In genomic region chr17:4333091-4333490, GRCm38 (mm10) we compare ENCODE assay signal across 24 mouse cellular contexts.
A peak's percentile ranks its signal among the peaks of the same experiment; 100 is the strongest.
DNase-seq lines count a peak whose midpoint lies in the region; ATAC-seq and TF ChIP-seq lines count a peak whose summit lies in the region.
"Had no signal": no experiment of that assay in that cellular context is flagged by ENCODE, and none has a peak within 500 bp of the region (broad histone marks: within the 10 kb centered on the region; RNA-seq: fewer than 3 reads in every experiment).

No protein-coding gene starts in this region.

- no peak for TF ChIP-seq CTCF in MEL (IDR thresholded peaks at IDR 0.05 in 2 of 3, conservative IDR thresholded peaks at IDR 0.05 in 1 of 3; ENCODE audit: control insufficient read depth in 1 of 3, insufficient read depth in 1 of 3, low read depth in 2 of 3, low read length in 3 of 3, poor library complexity in 1 of 3, severe bottlenecking in 1 of 3)
- no peak for TF ChIP-seq CTCF in intestine, postnatal 0 days (IDR thresholded peaks at IDR 0.05; ENCODE audit: low read depth)

- no peak for TF ChIP-seq POLR2A in MEL (IDR thresholded peaks at IDR 0.05; ENCODE audit: control insufficient read depth in 1 of 2, insufficient read depth in 1 of 2, low read depth in 1 of 2, low read length in 2 of 2, poor library complexity in 1 of 2)

- H3K4me1 ChIP-seq in MEL (ENCODE audit: control insufficient read depth in 1 of 2, insufficient read depth in 2 of 2, low read length in 2 of 2): no peaks in the 10 kb centered on the region
- H3K4me1 ChIP-seq in intestine, postnatal 0 days (replicated peaks; ENCODE audit: control insufficient read depth, insufficient read depth, low read length): no peaks in the 10 kb centered on the region

- peak; percentile 55 for ATAC-seq in megakaryocyte progenitor cell, adult 5-6 weeks (replicated peaks; ENCODE audit: poor library complexity)
- ATAC-seq in megakaryocyte-erythroid progenitor cell, adult 5-6 weeks (replicated peaks; ENCODE audit: low FRiP score, low TSS enrichment, poor library complexity, severe bottlenecking): peak; percentile 71
- no peak for ATAC-seq in intestine, postnatal 0 days
- ATAC-seq: activated CD4-positive, CD25-positive, alpha-beta regulatory T cell, adult 4 months; CD4-positive, CD25-positive, alpha-beta regulatory T cell, adult 4 months; Patski had no signal

- H3K36me3 ChIP-seq in MEL (ENCODE audit: control insufficient read depth in 1 of 2, insufficient read depth in 2 of 2, low read length in 2 of 2): no peaks in the 10 kb centered on the region
- H3K36me3 ChIP-seq in intestine, postnatal 0 days (ENCODE audit: control insufficient read depth, insufficient read depth): no peaks in the 10 kb centered on the region
- H3K36me3 ChIP-seq: G1E had no signal

- no peak for TF ChIP-seq RAD21 in MEL (IDR thresholded peaks at IDR 0.05; ENCODE audit: low read depth, low read length)

- TF ChIP-seq EP300 in MEL (IDR thresholded peaks at IDR 0.05; ENCODE audit: low read depth in 1 of 2, low read length in 2 of 2): no peak

- 92% methylated on average over 4 of the region's 4 CpGs for WGBS in intestine, postnatal 0 days

- H3K9ac ChIP-seq in MEL (ENCODE audit: control insufficient read depth, low read depth, low read length, poor library complexity, severe bottlenecking): no peak overlapping the region
- H3K9ac ChIP-seq in intestine, postnatal 0 days (ENCODE audit: low read depth, low read length): no peak overlapping the region

- H3K4me2 ChIP-seq in intestine, postnatal 0 days (replicated peaks; ENCODE audit: low read depth): no peak overlapping the region

- peak; percentile 8 for DNase-seq in MEL (ENCODE audit: low read depth, low spot score)
- peak; percentile 0 for DNase-seq in c-Kit-positive CD71-positive TER-119-positive erythroid progenitor cells, embryonic 14.5 days (ENCODE audit: low spot score)
- no peak for DNase-seq in retina, embryonic 14.5 days (ENCODE audit: low spot score)
- DNase-seq in cerebellum, adult 8-10 months: no peak
- no peak for DNase-seq in layer of hippocampus, adult 9-11 months
- DNase-seq: adrenal gland, adult 2 months; adrenal gland, adult 8-10 months; adrenal gland, postnatal 10 days; adrenal gland, postnatal 14 days; adrenal gland, postnatal 25 days; adrenal gland, postnatal 36 days; B cell, adult 2 months; cerebellum, adult 11 months; cerebellum, adult 11-12 months; cerebellum, adult 18-20 months; cerebellum, adult 2 months had no signal

- H3K27me3 ChIP-seq in MEL (ENCODE audit: control insufficient read depth in 1 of 2, insufficient read depth in 2 of 2, low read length in 2 of 2): no peaks in the 10 kb centered on the region
- H3K27me3 ChIP-seq in intestine, postnatal 0 days (replicated peaks; ENCODE audit: control insufficient read depth, insufficient read depth, low read length): no peaks in the 10 kb centered on the region
- H3K27me3 ChIP-seq: CH12.LX, Patski had no signal

- no peaks in the 10 kb centered on the region for H3K9me3 ChIP-seq in MEL (replicated peaks; ENCODE audit: insufficient read depth, low read length)
- no peaks in the 10 kb centered on the region for H3K9me3 ChIP-seq in intestine, postnatal 0 days (ENCODE audit: control insufficient read depth)
- H3K9me3 ChIP-seq: G1E had no signal

- H3K4me3 ChIP-seq in MEL (ENCODE audit: control insufficient read depth in 1 of 2, insufficient read depth in 1 of 2, low read depth in 2 of 2, low read length in 2 of 2): no peak overlapping the region
- no peak overlapping the region for H3K4me3 ChIP-seq in intestine, postnatal 0 days (ENCODE audit: low read depth, low read length)

- no peak overlapping the region for H3K27ac ChIP-seq in MEL (ENCODE audit: control insufficient read depth, low read depth, low read length)
- no peak overlapping the region for H3K27ac ChIP-seq in intestine, postnatal 0 days (ENCODE audit: low read depth, low read length)

- H3K79me2 ChIP-seq in MEL (ENCODE audit: control insufficient read depth, insufficient read depth, low read length, poor library complexity): no peaks in the 10 kb centered on the region

TF ChIP-seq in MEL, 35 proteins besides CTCF, POLR2A, EP300 and RAD21:
- no peak for TF ChIP-seq MEF2A (IDR thresholded peaks at IDR 0.05; ENCODE audit: extremely low read depth, insufficient replicate concordance, low read depth, low read length, poor library complexity, severe bottlenecking)
- no peak for TF ChIP-seq ZMIZ1 (IDR thresholded peaks at IDR 0.05; ENCODE audit: low read depth, low read length)
- no peak for TF ChIP-seq POLR2AphosphoS5 (IDR thresholded peaks at IDR 0.05; ENCODE audit: borderline replicate concordance, low read depth, low read length)
- TF ChIP-seq MYC (IDR thresholded peaks at IDR 0.05; ENCODE audit: low read depth, low read length): no peak
- no peak for TF ChIP-seq RCOR1 (IDR thresholded peaks at IDR 0.05; ENCODE audit: low read depth, low read length)
- no peak for TF ChIP-seq GATA1 (IDR thresholded peaks at IDR 0.05; ENCODE audit: low read depth, low read length)
- no peak for TF ChIP-seq UBTF (IDR thresholded peaks at IDR 0.05; ENCODE audit: borderline replicate concordance, insufficient read depth, low read depth, low read length)
- TF ChIP-seq TAL1 (IDR thresholded peaks at IDR 0.05; ENCODE audit: low read length): no peak

Comparison
In these comparisons a context has a peak if more than half of its experiments do, and no peak if none do; other contexts are left out.
1. DNase-seq: peak in MEL (single experiment) and c-Kit-positive CD71-positive TER-119-positive erythroid progenitor cells, embryonic 14.5 days (single experiment); none in retina, embryonic 14.5 days (single experiment), cerebellum, adult 8-10 months (single experiment) and layer of hippocampus, adult 9-11 months (single experiment).